Mouse (Mus musculus) monocyte, adult 5-6 weeks (primary cell): ENCODE data around the gene Jund. TPM values are rescaled to one million over a fixed set of nuclear protein-coding genes. Genes with fewer than 3 reads are reported as not detected.

Experiments used
- ATAC-seq: fragments of 153-309, 156-312 bp; replicated peaks from 2 replicates; pipeline ENCODE4 v1.8.0; 2017; ENCODE audit warnings: mild to moderate bottlenecking; ENCODE audit not compliant: low TSS enrichment, insufficient number of reproducible peaks, severe bottlenecking, poor library complexity, low FRiP score
- total RNA-seq: library from RNA; stranded (forward); fragments of 200-1000, 200-491, 200-594 nt; gene quantifications from 3 replicates; pipeline ENCODE4 v1.2.3, GENCODE M21; 2017

The Jund gene
- total RNA-seq, 1 experiment from 2014 or later, result 131 TPM

DNA sequence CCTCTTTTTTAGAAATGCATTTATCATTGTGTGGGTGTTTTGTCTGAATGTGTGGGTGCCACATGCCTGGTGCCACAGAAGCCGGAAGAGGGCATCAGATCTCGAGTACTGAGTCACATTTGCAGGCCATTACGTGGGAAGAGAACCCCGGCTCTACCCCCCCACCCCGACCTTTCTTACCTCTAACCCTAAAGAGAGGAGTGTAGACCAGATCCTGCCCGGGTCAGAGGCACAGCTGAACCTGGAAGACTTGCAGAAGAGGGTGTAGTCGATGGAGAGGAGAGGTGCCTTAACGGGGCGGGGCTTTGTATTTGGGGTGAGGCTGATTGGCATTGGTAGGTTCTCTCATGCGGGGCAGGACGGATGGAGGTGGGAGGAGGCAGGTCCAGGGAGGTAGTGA is 46.1 kb downstream of the Jund start:
- ATAC-seq, result no peak

DNA sequence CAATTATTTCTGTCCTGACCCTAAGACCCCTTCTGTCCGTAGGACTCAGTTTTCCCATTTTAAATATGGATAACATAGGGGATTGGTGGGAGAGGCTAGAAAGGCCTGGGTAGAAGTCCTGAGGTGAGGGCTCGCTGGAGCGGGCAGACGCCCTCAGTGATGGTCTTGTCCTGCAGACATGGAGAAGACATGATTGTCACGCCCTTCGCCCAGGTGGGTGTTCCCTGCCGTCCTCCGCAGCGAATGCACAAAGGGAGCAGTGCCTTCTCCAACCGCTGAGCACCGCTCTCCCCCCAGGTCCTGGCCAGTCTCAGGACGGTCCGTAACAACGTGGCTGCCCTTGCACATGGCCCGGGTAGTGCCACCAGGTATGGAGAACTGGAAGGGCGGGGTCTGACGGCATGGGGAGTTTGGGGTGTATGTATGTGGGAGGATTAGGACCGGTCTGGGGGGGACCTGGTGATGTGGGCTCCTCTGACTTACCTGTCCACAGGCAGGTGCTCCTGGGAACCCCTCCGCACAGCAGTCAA is 47.0 kb downstream of the Jund start:
- no peak for ATAC-seq

- no peak for ATAC-seq
Measured at GRCm38 (mm10) chr8:70746676-70747075, 47.9 kb downstream of the Jund start.

GRCm38 (mm10) chr8:70747211-70747890 is 48.6 kb downstream of the Jund start:
- ATAC-seq, result no peak

GRCm38 (mm10) chr8:70748246-70749096 is 49.7 kb downstream of the Jund start:
- no peak for ATAC-seq

DNA sequence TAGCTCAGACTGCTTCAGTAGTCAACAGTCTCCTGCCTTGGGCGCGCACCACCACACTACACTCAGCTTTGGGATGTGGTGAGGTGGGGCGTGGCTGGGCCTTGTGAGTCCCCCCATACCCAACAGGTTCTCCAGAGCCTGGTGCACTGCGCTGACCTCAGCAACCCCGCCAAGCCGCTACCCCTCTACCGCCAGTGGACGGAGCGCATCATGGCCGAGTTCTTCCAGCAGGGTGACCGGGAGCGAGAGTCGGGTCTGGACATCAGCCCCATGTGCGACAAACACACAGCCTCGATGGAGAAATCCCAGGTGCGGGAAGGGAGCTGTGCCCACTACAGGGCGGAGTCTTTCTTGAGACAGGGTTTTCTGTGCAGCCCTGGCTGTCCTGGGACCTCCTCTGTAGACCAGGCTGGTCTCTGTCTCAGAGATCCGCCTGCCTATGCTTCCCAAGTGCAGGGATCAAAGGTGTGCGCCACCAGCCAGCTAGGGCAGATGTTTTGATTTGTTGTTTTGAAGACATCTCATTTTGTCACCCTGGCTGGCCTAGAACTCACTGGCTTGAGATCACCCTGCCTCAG is 50.4 kb downstream of the Jund start:
- ATAC-seq, result no peak

Other genes starting within 250 kb of the Jund start
- 3.3 to 8.3 TPM (median 3.4 TPM) in 3 replicates for gene Klhl26, start 222.0 kb upstream of the Jund start, total RNA-seq
- gene Tmem59l, start 211.6 kb upstream of the Jund start, total RNA-seq, result not detected in 3 replicates
- gene Crlf1, start 205.8 kb upstream of the Jund start, total RNA-seq, result not detected in 3 replicates
- 16.6 to 32.7 TPM (median 26.1 TPM) in 3 replicates for gene Rex1bd, start 192.2 kb upstream of the Jund start, total RNA-seq
- gene Uba52, start 188.1 kb upstream of the Jund start, total RNA-seq, result 1,178 to 1,886 TPM (median 1,315 TPM) in 3 replicates
- 147 to 174 TPM (median 173 TPM) in 3 replicates for gene Fkbp8, start 171.2 kb upstream of the Jund start, total RNA-seq
- 63.0 to 84.2 TPM (median 67.0 TPM) in 3 replicates for gene Kxd1, start 171.0 kb upstream of the Jund start, total RNA-seq
- gene Ell, start 159.5 kb upstream of the Jund start, total RNA-seq, result 13.9 to 16.9 TPM (median 15.1 TPM) in 3 replicates
- 9.3 to 16.3 TPM (median 15.3 TPM) in 3 replicates for gene Isyna1, start 104.6 kb upstream of the Jund start, total RNA-seq
- gene Ssbp4, start 90.1 kb upstream of the Jund start, total RNA-seq, result 83.1 to 151 TPM (median 94.1 TPM) in 3 replicates
- 28.5 to 42.6 TPM (median 42.2 TPM) in 3 replicates for gene Lrrc25, start 82.8 kb upstream of the Jund start, total RNA-seq
- gene Gdf15, start 66.5 kb upstream of the Jund start, total RNA-seq, result 0.19 to 3.8 TPM in 2 of 3 replicates, not detected in the other
- 2.3 to 4.9 TPM (median 3.3 TPM) in 3 replicates for gene Pgpep1, start 38.6 kb upstream of the Jund start, total RNA-seq
- 69.1 to 93.3 TPM (median 80.9 TPM) in 3 replicates for gene Lsm4, start 25.7 kb upstream of the Jund start, total RNA-seq
- gene Iqcn, start 4.5 kb downstream of the Jund start, total RNA-seq, result 0.67 to 0.78 TPM in 2 of 3 replicates, not detected in the other
- not detected in 3 replicates for gene Gm3336, start 19.6 kb downstream of the Jund start, total RNA-seq
- gene Pde4c, start 24.8 kb downstream of the Jund start, total RNA-seq, result 0.10 to 0.19 TPM in 2 of 3 replicates, not detected in the other
- 0.85 to 5.4 TPM (median 2.5 TPM) in 3 replicates for gene Rab3a, start 55.7 kb downstream of the Jund start, total RNA-seq
- gene Mpv17l2, start 62.0 kb downstream of the Jund start, total RNA-seq, result 2.0 to 11.3 TPM (median 4.8 TPM) in 3 replicates
- gene Pik3r2, start 77.8 kb downstream of the Jund start, total RNA-seq, result 5.5 to 12.7 TPM (median 10.3 TPM) in 3 replicates
- 9.6 to 28.2 TPM (median 11.6 TPM) in 3 replicates for gene Mast3, start 106.1 kb downstream of the Jund start, total RNA-seq
- 2.7 to 11.0 TPM (median 7.9 TPM) in 3 replicates for gene Il12rb1, start 109.5 kb downstream of the Jund start, total RNA-seq
- 24.6 to 27.9 TPM (median 26.7 TPM) in 3 replicates for gene Arrdc2, start 140.8 kb downstream of the Jund start, total RNA-seq
- not detected in 3 replicates for gene Kcnn1, start 164.3 kb downstream of the Jund start, total RNA-seq
- 32.1 to 34.0 TPM (median 32.6 TPM) in 3 replicates for gene Ccdc124, start 175.0 kb downstream of the Jund start, total RNA-seq
- not detected in 3 replicates for gene Slc5a5, start 193.8 kb downstream of the Jund start, total RNA-seq
- 1,371 to 1,607 TPM (median 1,447 TPM) in 3 replicates for gene Rpl18a, start 198.5 kb downstream of the Jund start, total RNA-seq
- 13.9 to 21.9 TPM (median 17.2 TPM) in 3 replicates for gene Map1s, start 207.0 kb downstream of the Jund start, total RNA-seq